Mouse (Mus musculus) adrenal gland, postnatal 36 days (tissue): ENCODE measurements at regions not wholly inside any gene's neighbourhood (a gene's known extent, or its start where the extent isn't known, plus 50 kb on each side); places are given as distances from the start of the nearest gene placed in this dataset.

Experiments used
- DNase-seq, 2 experiments: peaks; one replicate each; pipeline ENCODE4 v3.0.0; 2021; ENCODE audit warnings: mixed read lengths in 1 of 2

- DNase-seq = no peak
Observed at GRCm38 (mm10) chr4:39926021-39926591, 216.8 kb upstream of the Aco1 start.

- DNase-seq = no peak
Observed at GRCm38 (mm10) chr4:39926594-39926993, 216.3 kb upstream of the Aco1 start.

- DNase-seq = peak; percentile 8 to 30
Observed at GRCm38 (mm10) chr4:39928491-39928890, 214.4 kb upstream of the Aco1 start.

GRCm38 (mm10) chr4:39934025-39934708, 208.7 kb upstream of the Aco1 start:
- DNase-seq = no peak

- no peak for DNase-seq
Observed at GRCm38 (mm10) chr4:39958687-39959086, 184.2 kb upstream of the Aco1 start.

GRCm38 (mm10) chr4:39967938-39968337, 174.9 kb upstream of the Aco1 start:
- DNase-seq = no peak

GRCm38 (mm10) chr4:39991358-39991757, 151.5 kb upstream of the Aco1 start:
- no peak for DNase-seq

- no peak for DNase-seq
Observed at GRCm38 (mm10) chr4:39991851-39992250, 151.0 kb upstream of the Aco1 start.

- DNase-seq = no peak
Observed at GRCm38 (mm10) chr4:39998771-39999422, 144.0 kb upstream of the Aco1 start.

- DNase-seq = peak; percentile 66 to 72
Observed at GRCm38 (mm10) chr4:40014666-40015065, 128.2 kb upstream of the Aco1 start.

- no peak for DNase-seq
Observed at GRCm38 (mm10) chr4:40016856-40017255, 126.0 kb upstream of the Aco1 start.

GRCm38 (mm10) chr4:40018208-40018607, 124.7 kb upstream of the Aco1 start:
- DNase-seq = peak; percentile 5 to 11

- no peak for DNase-seq
Observed at GRCm38 (mm10) chr4:40031361-40031760, 111.5 kb upstream of the Aco1 start.

- no peak for DNase-seq
Observed at GRCm38 (mm10) chr4:40047846-40048245, 95.0 kb upstream of the Aco1 start.

- no peak for DNase-seq
Observed at GRCm38 (mm10) chr4:40049086-40049485, 93.8 kb upstream of the Aco1 start.

- no peak for DNase-seq
Observed at GRCm38 (mm10) chr4:40051848-40052247, 91.0 kb upstream of the Aco1 start.

- DNase-seq = no peak
Observed at GRCm38 (mm10) chr4:40053391-40053790, 89.5 kb upstream of the Aco1 start.

- DNase-seq = peak; percentile 1 to 2
Observed at GRCm38 (mm10) chr4:40063751-40064456, 79.0 kb upstream of the Aco1 start.

- no peak for DNase-seq
Observed at GRCm38 (mm10) chr4:40064457-40064836, 78.4 kb upstream of the Aco1 start.

GRCm38 (mm10) chr4:40070959-40071634, 71.8 kb upstream of the Aco1 start:
- DNase-seq = no peak

- DNase-seq = no peak
Observed at GRCm38 (mm10) chr4:40081035-40081434, 61.8 kb upstream of the Aco1 start.

GRCm38 (mm10) chr4:40090295-40090694, 52.6 kb upstream of the Aco1 start:
- no peak for DNase-seq
